Mouse (Mus musculus) liver, postnatal 0 days (tissue): ENCODE results near the gene Pkn1.

Experiments used
- CTCF ChIP-seq: sonication (generic); IDR thresholded peaks from 2 replicates; pipeline ENCODE4 v1.5.1; 2016; ENCODE audit warnings: antibody characterized with exemption, low read depth
- EP300 ChIP-seq: IDR thresholded peaks from 2 replicates; pipeline ENCODE4 v1.6.1; 2016; ENCODE audit warnings: antibody characterized with exemption, low read depth, mild to moderate bottlenecking

GRCm38 (mm10) chr8:83623549-83623948 lies 75.4 kb downstream of the Pkn1 start:
- TF ChIP-seq CTCF (no peak), EP300 (no peak)
